8 mouse cellular contexts compared by ENCODE assay signal in genomic region chr19:4045966-4046865, GRCm38 (mm10). TPM values are rescaled to one million over a fixed set of nuclear protein-coding genes. Genes with fewer than 3 reads are reported as not detected.
DNase-seq lines count a peak whose midpoint lies in the region; ATAC-seq lines count a peak whose summit lies in the region.

Gstp2 (minus strand) TSS chr19:4046023.

- no peaks in the 10 kb centered on the region for H3K27me3 ChIP-seq in embryonic facial prominence, embryonic 10.5 days (replicated peaks; ENCODE audit: low read depth, poor library complexity, severe bottlenecking)
- H3K27me3 ChIP-seq in kidney, embryonic 16.5 days (ENCODE audit: insufficient read depth, low read length), result no peaks in the 10 kb centered on the region
- no peaks in the 10 kb centered on the region for H3K27me3 ChIP-seq in neural tube, embryonic 13.5 days

- H3K4me2 ChIP-seq in kidney, embryonic 16.5 days (replicated peaks; ENCODE audit: low read depth, low read length), result peak within 1 kb of the TSS; percentile 33
- H3K4me2 ChIP-seq in neural tube, embryonic 13.5 days, result peak within 1 kb of the TSS; percentile 13; the same call in 1 of the 2 replicates

- no peak within 1 kb of the TSS for H3K9ac ChIP-seq in kidney, embryonic 16.5 days (replicated peaks; ENCODE audit: low read length)
- no peak within 1 kb of the TSS for H3K9ac ChIP-seq in neural tube, embryonic 13.5 days

- H3K4me1 ChIP-seq in embryonic facial prominence, embryonic 10.5 days, result peaks cover 8% of the 10 kb centered on the region
- H3K4me1 ChIP-seq in kidney, embryonic 16.5 days (ENCODE audit: insufficient read depth, low read length), result no peaks in the 10 kb centered on the region
- peaks cover 6% of the 10 kb centered on the region; the same call in 1 of the 2 replicates for H3K4me1 ChIP-seq in neural tube, embryonic 13.5 days (replicated peaks)

- H3K4me3 ChIP-seq in embryonic facial prominence, embryonic 10.5 days, result 0 out of 2 replicates have a peak within 1 kb of the TSS, but pooled peaks have one; percentile 28
- H3K4me3 ChIP-seq in kidney, embryonic 16.5 days (ENCODE audit: low read length), result no peak within 1 kb of the TSS
- H3K4me3 ChIP-seq in neural tube, embryonic 13.5 days, result no peak within 1 kb of the TSS

- H3K27ac ChIP-seq in embryonic facial prominence, embryonic 10.5 days (replicated peaks), result no peak within 1 kb of the TSS
- no peak within 1 kb of the TSS; the same call in 1 of the 2 replicates for H3K27ac ChIP-seq in kidney, embryonic 16.5 days (ENCODE audit: low read length)
- H3K27ac ChIP-seq in neural tube, embryonic 13.5 days (replicated peaks), result no peak within 1 kb of the TSS

- 57% methylated on average over 16 of the region's 16 CpGs for WGBS in embryonic facial prominence, embryonic 10.5 days
- WGBS in kidney, embryonic 16.5 days, result 45% methylated on average over 16 of the region's 16 CpGs
- WGBS in neural tube, embryonic 13.5 days, result 62% methylated on average over 16 of the region's 16 CpGs

- ATAC-seq in kidney, embryonic 16.5 days (ENCODE audit: low FRiP score, low TSS enrichment), result no peak
- no peak for ATAC-seq in neural tube, embryonic 13.5 days (ENCODE audit: low read depth)

- no peaks in the 10 kb centered on the region for H3K36me3 ChIP-seq in embryonic facial prominence, embryonic 10.5 days (replicated peaks)
- H3K36me3 ChIP-seq in kidney, embryonic 16.5 days (ENCODE audit: insufficient read depth, low read length), result no peaks in the 10 kb centered on the region
- no peaks in the 10 kb centered on the region for H3K36me3 ChIP-seq in neural tube, embryonic 13.5 days

- peak; percentile 67 to 82 for DNase-seq in urinary bladder, adult 18-20 months (ENCODE audit: low spot score in 2 of 2)
- no peak for DNase-seq in urinary bladder, postnatal 10 days (ENCODE audit: low spot score)
- DNase-seq in embryonic facial prominence, embryonic 10.5 days (ENCODE audit: low spot score), result peak; percentile 45
- peak; percentile 89 to 91 for DNase-seq in heart, adult 9 months (ENCODE audit: low spot score in 2 of 2)
- peak; percentile 83 for DNase-seq in liver
- DNase-seq in urinary bladder, postnatal 14 days (ENCODE audit: low spot score), result peak; percentile 91

- no peaks in the 10 kb centered on the region for H3K9me3 ChIP-seq in embryonic facial prominence, embryonic 10.5 days
- H3K9me3 ChIP-seq in kidney, embryonic 16.5 days (ENCODE audit: low read length), result no peaks in the 10 kb centered on the region; the same call in 1 of the 2 replicates
- no peaks in the 10 kb centered on the region for H3K9me3 ChIP-seq in neural tube, embryonic 13.5 days

RNA-seq across cellular contexts. Expression of gene Gstp2, which starts in this region (rescaled TPM):
- 3.7 and 9.1 TPM in 2 replicates for polyA plus RNA-seq in embryonic facial prominence, embryonic 10.5 days (2016; fragmentation: Nextera tagmentation; extraction: Ambion mirVana)
- 2.5 and 9.6 TPM in 2 replicates for polyA plus RNA-seq in kidney, embryonic 16.5 days (2015; fragmentation: Nextera tagmentation; extraction: Ambion mirVana)
- polyA plus RNA-seq in neural tube, embryonic 13.5 days (2015; fragmentation: Nextera tagmentation; extraction: Ambion mirVana), result 1.5 and 1.7 TPM in 2 replicates
